Mouse (Mus musculus) forebrain, embryonic 10.5 days (tissue): Measurements from ENCODE around the gene Bend4. TPM values are rescaled to one million over a fixed set of nuclear protein-coding genes. Genes with fewer than 3 reads are reported as not detected.

Experiments
- DNase-seq: peaks from one replicate; pipeline ENCODE4 v3.0.0-alpha.2; 2017; ENCODE audit warnings: low spot score; ENCODE audit errors: extremely low spot score
- H3K27ac ChIP-seq: fragments of 300-500 bp; sonication (generic); 2 replicates; pipeline ENCODE4 v1.5.1; 2016; ENCODE audit warnings: mild to moderate bottlenecking
- H3K27me3 ChIP-seq: fragments of 300-500 bp; sonication (generic); 2 replicates; pipeline ENCODE4 v1.6.1; 2016; ENCODE audit warnings: mild to moderate bottlenecking; ENCODE audit not compliant: poor library complexity, severe bottlenecking
- H3K36me3 ChIP-seq: fragments of 300-500 bp; sonication (generic); replicated peaks from 2 replicates; pipeline ENCODE4 v1.6.1; 2016; ENCODE audit warnings: mild to moderate bottlenecking, moderate library complexity
- H3K4me1 ChIP-seq: fragments of 300-500 bp; sonication (generic); 2 replicates; pipeline ENCODE4 v1.6.1; 2016
- H3K4me3 ChIP-seq: fragments of 300-500 bp; sonication (generic); 2 replicates; pipeline ENCODE4 v1.5.1; 2016; ENCODE audit warnings: mild to moderate bottlenecking, moderate library complexity
- H3K9me3 ChIP-seq: fragments of 300-500 bp; sonication (generic); 2 replicates; pipeline ENCODE4 v1.6.1; 2016; ENCODE audit warnings: mild to moderate bottlenecking, moderate library complexity
- WGBS: fragments of 180-500 bp; shearing (Covaris S2); methylation state at CpG from one replicate; pipeline ENCODE4 v1.1.7; 2016; 5-methylcytosine and 5-hydroxymethylcytosine counted together
- polyA plus RNA-seq: library from polyadenylated mRNA; unstranded; fragments of >200 nt; fragmentation: Nextera tagmentation; extraction: Ambion mirVana; gene quantifications from 2 replicates; pipeline ENCODE4 v1.2.1, GENCODE M21; 2016

Gene Bend4
- polyA plus RNA-seq, 1 experiment from 2014 or later: 9.8 TPM

- DNase-seq: no peak
- no peaks in the 10 kb centered on the region for H3K36me3 ChIP-seq
- H3K9me3 ChIP-seq: no peaks in the 10 kb centered on the region
- H3K4me1 ChIP-seq: peaks cover 24% of the 10 kb centered on the region
- no peaks in the 10 kb centered on the region for H3K27me3 ChIP-seq
- WGBS: 52% methylated on average over 6 of the region's 6 CpGs
- H3K27ac ChIP-seq: no peak overlapping the region
- H3K4me3 ChIP-seq: no peak overlapping the region
These were observed 14.8 kb upstream of the Bend4 start for GRCm38 (mm10) chr5:67442813-67443450.

DNA sequence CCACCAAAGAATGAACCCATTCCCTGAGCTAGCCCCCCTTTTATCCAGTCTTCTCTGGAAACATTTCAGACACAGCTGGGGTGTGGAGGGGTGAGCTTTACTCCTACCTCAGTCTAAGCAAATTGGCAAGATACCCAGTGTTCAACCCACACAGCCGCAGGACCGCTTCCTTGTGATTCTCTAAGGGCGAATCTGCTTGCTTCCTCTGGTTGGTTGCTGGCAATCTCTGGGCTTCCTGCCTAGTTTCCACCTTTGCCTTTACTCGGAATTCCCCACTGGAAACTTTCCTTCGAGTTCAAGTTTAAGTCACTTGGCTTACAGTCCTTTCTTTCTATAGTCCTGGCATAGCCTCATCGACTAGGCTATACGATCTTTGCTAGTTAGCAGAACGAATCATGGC lies 12.5 kb upstream of the Bend4 start:
- H3K36me3 ChIP-seq: no peaks in the 10 kb centered on the region
- 90% methylated on average over 8 of the region's 8 CpGs for WGBS
- H3K27ac ChIP-seq: no peak overlapping the region
- no peaks in the 10 kb centered on the region for H3K27me3 ChIP-seq
- DNase-seq: no peak
- peaks cover 24% of the 10 kb centered on the region for H3K4me1 ChIP-seq
- no peaks in the 10 kb centered on the region for H3K9me3 ChIP-seq
- no peak overlapping the region for H3K4me3 ChIP-seq

- no peaks in the 10 kb centered on the region for H3K27me3 ChIP-seq
- WGBS: 47% methylated on average over 2 of the region's 2 CpGs
- no peaks in the 10 kb centered on the region for H3K36me3 ChIP-seq
- H3K9me3 ChIP-seq: no peaks in the 10 kb centered on the region
- no peak overlapping the region for H3K4me3 ChIP-seq
- H3K27ac ChIP-seq: no peak overlapping the region
- no peak for DNase-seq
- H3K4me1 ChIP-seq: no peaks in the 10 kb centered on the region
These were observed 9.3 kb upstream of the Bend4 start for GRCm38 (mm10) chr5:67437403-67437802.

DNA sequence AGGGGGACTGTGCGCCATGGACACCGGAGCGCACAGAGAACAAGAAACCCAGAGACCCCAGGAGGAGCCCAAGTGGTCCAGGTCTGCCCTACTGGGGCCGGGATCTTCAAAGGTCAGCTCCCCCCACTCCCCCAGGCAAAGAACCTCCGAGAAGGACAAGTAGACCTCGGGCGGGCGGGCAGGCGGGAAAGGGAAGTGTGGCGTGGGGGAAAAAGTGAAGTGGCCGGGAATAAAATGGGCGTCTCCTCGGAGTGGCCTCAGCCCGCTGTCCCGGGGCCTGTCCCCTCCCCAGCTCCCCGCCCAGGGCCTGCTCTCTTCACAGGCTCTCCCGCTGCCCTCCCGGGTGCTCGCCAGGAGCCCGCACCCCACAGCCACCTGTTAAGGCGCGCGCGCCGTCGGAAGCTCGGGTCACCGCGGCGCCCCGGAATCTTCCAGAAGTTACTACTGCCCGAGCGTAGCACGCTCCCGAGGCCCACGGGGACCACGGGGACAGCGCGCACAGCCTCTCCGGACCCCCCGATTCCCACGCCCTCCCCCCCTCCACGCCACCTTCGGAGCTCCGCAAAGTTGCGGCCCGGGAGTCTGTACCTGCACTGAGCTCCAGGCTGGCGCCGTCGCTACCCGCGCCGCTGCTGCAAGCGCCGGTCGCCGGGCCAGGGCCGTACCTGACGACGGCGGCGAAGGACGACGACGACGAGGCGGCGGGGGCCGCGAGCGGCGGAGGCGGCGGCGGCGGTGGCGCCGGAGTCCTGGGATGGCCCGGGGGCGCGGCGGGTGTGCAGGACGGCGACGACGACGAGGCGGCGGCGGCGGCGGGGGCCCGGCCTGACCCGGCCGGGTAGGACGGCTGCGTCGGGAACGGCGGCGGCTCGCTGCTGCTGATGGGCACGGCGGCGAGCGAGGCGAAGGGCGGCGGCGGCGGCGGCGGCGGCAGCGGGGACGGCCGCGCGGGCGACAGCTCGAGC lies 1.4 kb downstream of the Bend4 start:
- H3K9me3 ChIP-seq: no peaks in the 10 kb centered on the region
- peaks cover 28% of the 10 kb centered on the region for H3K4me1 ChIP-seq
- H3K27ac ChIP-seq: peak overlapping the region; percentile 88
- no peaks in the 10 kb centered on the region for H3K36me3 ChIP-seq
- H3K27me3 ChIP-seq: peaks cover 50% of the 10 kb centered on the region
- peak overlapping the region; percentile 71 for H3K4me3 ChIP-seq
- DNase-seq: peak; percentile 47
- 1% methylated on average over 121 of the region's 121 CpGs for WGBS

DNA sequence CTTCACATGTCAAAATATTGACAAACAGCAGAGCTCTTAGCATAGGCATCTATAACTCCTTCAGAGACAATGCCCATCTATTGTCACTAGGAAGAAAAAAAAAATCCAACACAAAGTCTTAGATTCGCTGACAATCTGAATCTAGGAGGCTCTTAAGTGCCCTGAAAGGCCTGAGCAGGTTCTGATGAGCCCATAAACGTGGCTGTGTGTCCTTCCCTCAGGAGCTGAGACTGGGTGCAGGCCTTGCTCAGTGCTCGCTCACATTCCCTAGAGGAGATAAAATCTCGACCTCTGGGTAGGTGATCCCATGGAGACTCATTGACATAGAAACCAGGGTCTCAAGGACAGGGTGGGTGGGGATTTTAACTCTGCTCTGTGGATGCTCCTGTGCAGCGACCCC lies 2.1 kb downstream of the Bend4 start:
- no peak overlapping the region for H3K27ac ChIP-seq
- H3K36me3 ChIP-seq: no peaks in the 10 kb centered on the region
- H3K4me1 ChIP-seq: peaks cover 28% of the 10 kb centered on the region
- H3K4me3 ChIP-seq: peak overlapping the region; percentile 71
- 20% methylated on average over 5 of the region's 5 CpGs for WGBS
- no peaks in the 10 kb centered on the region for H3K9me3 ChIP-seq
- no peak for DNase-seq
- peaks cover 50% of the 10 kb centered on the region for H3K27me3 ChIP-seq

DNA sequence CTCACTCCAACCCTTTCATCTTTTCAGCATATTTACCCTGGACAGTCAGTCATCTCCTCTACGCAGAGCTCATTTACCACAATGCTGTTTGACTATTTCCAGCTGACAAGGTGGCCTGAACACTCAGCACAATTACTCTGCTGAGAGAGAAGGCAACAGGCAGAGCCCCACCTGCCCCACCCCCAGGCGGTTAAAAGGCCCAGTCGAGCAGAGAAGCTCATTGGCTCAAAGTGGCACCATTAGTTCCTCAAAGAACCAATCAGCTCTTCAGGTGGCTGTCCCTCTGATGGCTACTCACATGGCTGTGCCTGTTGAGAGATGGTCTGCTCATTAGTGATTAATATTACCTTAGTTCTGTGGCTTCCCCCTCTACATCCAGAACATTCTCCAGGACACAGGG lies 3.5 kb downstream of the Bend4 start:
- 61% methylated on average over 3 of the region's 3 CpGs for WGBS
- Histone ChIP-seq H3K9me3 (no peaks in the 10 kb centered on the region), H3K4me1 (peaks cover 28% of the 10 kb centered on the region), H3K27me3 (peaks cover 44% of the 10 kb centered on the region), H3K36me3 (no peaks in the 10 kb centered on the region), H3K27ac (no peak overlapping the region), H3K4me3 (no peak overlapping the region)
- DNase-seq: peak; percentile 29

DNA sequence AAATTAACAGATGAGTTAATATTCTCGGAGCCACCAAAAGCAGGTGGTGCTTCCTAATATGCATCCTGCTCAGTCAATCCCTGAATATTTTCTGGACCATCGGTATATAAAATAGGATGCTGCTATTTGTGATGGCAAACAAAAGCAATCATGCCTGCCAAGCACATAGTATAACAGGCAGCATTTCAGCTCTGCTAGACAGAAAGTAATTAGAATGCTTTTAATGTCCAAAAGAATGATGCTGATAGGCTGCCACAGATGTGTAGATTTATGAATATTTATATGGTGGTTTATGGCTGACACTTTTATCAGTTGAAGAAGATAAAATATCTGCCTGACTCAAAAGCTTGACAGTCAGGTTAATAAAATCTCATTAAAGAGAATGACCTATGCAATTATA lies 4.1 kb downstream of the Bend4 start:
- Histone ChIP-seq H3K36me3 (no peaks in the 10 kb centered on the region), H3K4me3 (no peak overlapping the region), H3K4me1 (peaks cover 28% of the 10 kb centered on the region), H3K27me3 (peaks cover 37% of the 10 kb centered on the region), H3K27ac (no peak overlapping the region), H3K9me3 (no peaks in the 10 kb centered on the region)
- 96% methylated on average over 2 of the region's 2 CpGs for WGBS
- DNase-seq: no peak

- H3K9me3 ChIP-seq: no peaks in the 10 kb centered on the region
- H3K4me3 ChIP-seq: no peak overlapping the region
- no peaks in the 10 kb centered on the region for H3K36me3 ChIP-seq
- peaks cover 31% of the 10 kb centered on the region for H3K27me3 ChIP-seq
- peaks cover 31% of the 10 kb centered on the region for H3K4me1 ChIP-seq
- H3K27ac ChIP-seq: no peak overlapping the region
- 79% methylated on average over 9 of the region's 9 CpGs for WGBS
- no peak for DNase-seq
These were observed 4.8 kb downstream of the Bend4 start for GRCm38 (mm10) chr5:67423326-67423725.

DNA sequence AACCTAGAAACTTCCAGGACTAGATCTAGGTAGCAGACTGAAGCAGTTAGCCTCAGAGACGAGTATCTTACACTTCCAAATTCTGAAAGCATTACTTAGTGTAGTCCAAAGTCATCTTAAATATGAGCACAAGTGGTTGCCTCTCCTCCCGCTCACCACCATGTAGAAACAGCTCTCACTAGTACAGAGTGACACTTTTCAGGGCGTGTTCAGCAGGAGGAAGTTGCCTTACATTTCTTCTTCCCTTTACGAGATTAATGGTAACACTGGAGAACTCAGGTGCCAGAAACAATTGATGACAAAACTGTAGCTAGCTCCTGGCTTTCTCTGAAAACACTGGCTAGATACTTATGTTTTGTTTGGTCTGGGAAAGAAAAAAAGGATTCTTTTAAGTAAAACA lies 8.7 kb downstream of the Bend4 start:
- 86% methylated on average over 4 of the region's 4 CpGs for WGBS
- H3K4me3 ChIP-seq: no peak overlapping the region

GRCm38 (mm10) chr5:67411475-67411874 lies 16.6 kb downstream of the Bend4 start:
- Histone ChIP-seq H3K27me3 (no peaks in the 10 kb centered on the region), H3K4me1 (no peaks in the 10 kb centered on the region), H3K9me3 (no peaks in the 10 kb centered on the region), H3K4me3 (no peak overlapping the region), H3K27ac (no peak overlapping the region), H3K36me3 (peaks cover 25% of the 10 kb centered on the region)
- WGBS: 83% methylated on average over 7 of the region's 7 CpGs
- DNase-seq: no peak

More for the DNA sequence above, 8.7 kb downstream of the Bend4 start:
- no peak overlapping the region for H3K27ac ChIP-seq
- H3K27me3 ChIP-seq: no peaks in the 10 kb centered on the region
- H3K9me3 ChIP-seq: no peaks in the 10 kb centered on the region
- no peak for DNase-seq
- H3K4me1 ChIP-seq: peaks cover 8% of the 10 kb centered on the region; the same call in 1 of the 2 replicates
- peaks cover 29% of the 10 kb centered on the region for H3K36me3 ChIP-seq

GRCm38 (mm10) chr5:67410426-67410825 lies 17.7 kb downstream of the Bend4 start:
- Histone ChIP-seq H3K4me1 (no peaks in the 10 kb centered on the region), H3K9me3 (no peaks in the 10 kb centered on the region), H3K27ac (no peak overlapping the region), H3K27me3 (no peaks in the 10 kb centered on the region), H3K36me3 (peaks cover 17% of the 10 kb centered on the region), H3K4me3 (no peak overlapping the region)
- DNase-seq: no peak
- 91% methylated on average over 4 of the region's 4 CpGs for WGBS

GRCm38 (mm10) chr5:67408391-67408790 lies 19.7 kb downstream of the Bend4 start:
- H3K4me3 ChIP-seq: no peak overlapping the region
- DNase-seq: no peak
- no peak overlapping the region for H3K27ac ChIP-seq
- no peaks in the 10 kb centered on the region for H3K4me1 ChIP-seq
- WGBS: 96% methylated on average over 6 of the region's 6 CpGs
- peaks cover 30% of the 10 kb centered on the region for H3K36me3 ChIP-seq
- H3K9me3 ChIP-seq: no peaks in the 10 kb centered on the region
- no peaks in the 10 kb centered on the region for H3K27me3 ChIP-seq

DNA sequence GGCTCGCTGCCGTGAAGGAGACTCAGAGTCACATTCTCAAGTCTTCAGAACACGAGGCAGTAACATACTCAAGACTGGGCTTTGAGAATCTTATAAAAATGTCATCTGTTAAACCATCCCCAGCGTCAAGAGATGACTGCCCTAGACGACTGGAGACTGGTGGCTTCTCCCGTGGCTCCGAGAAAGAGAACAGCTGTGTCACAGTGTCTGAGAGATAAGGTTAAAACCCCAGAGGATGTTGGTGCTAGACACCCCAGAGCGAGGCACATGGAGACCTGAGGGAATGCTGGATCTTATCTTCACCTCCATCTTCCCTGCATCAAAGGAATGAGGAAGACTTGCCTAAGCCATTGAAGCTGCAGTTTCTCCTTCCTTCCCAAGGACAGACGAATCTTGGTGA lies 23.2 kb downstream of the Bend4 start:
- no peak overlapping the region for H3K27ac ChIP-seq
- WGBS: 89% methylated on average over 9 of the region's 9 CpGs
- no peaks in the 10 kb centered on the region for H3K27me3 ChIP-seq
- no peak for DNase-seq
- no peaks in the 10 kb centered on the region for H3K9me3 ChIP-seq
- peaks cover 13% of the 10 kb centered on the region for H3K4me1 ChIP-seq
- H3K36me3 ChIP-seq: peaks cover 23% of the 10 kb centered on the region
- H3K4me3 ChIP-seq: no peak overlapping the region
